Mouse (Mus musculus): ENCODE data around the gene Acot3. TPM values are rescaled to one million over a fixed set of nuclear protein-coding genes. Genes with fewer than 3 reads are reported as not detected.
"Not testable (repeated sequence)": the region's sequence is repeated elsewhere in the genome, so short reads cannot be mapped to it uniquely, and the experiment has no call there.

Gene Acot3
- polyA plus RNA-seq, 1 experiment from 2014 or later = 0.25 TPM

DNA sequence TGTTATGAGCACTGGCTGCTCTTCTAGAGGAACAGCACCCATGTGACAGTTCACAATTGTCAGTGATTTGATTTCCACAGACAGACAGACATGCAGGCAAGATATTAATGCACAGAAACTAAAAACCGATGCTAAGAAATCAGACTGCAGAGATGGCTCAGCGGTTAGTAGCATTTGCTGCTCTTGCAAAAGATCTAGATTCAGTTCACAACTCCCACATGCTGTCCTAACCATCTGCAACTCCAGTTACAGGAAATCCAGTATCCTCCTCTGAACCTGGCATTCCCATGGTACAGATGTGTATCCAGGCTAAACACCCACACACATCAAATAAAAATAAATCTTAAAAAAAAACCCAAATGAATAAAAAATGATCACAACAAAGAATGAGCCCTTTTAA lies 19.8 kb downstream of the Acot3 start:
- DNase-seq (ENCODE audit: low spot score) = no peak
- no peak overlapping the region for H3K4me3 ChIP-seq
- peaks cover 9% of the 10 kb centered on the region; the same call in 1 of the 2 replicates for H3K4me1 ChIP-seq
- no peaks in the 10 kb centered on the region for H3K9me3 ChIP-seq
- H3K27me3 ChIP-seq (replicated peaks; ENCODE audit: low read depth, poor library complexity, severe bottlenecking) = peaks cover 52% of the 10 kb centered on the region
- H3K27ac ChIP-seq (replicated peaks) = no peak overlapping the region
- WGBS = 88% methylated on average over 2 of the region's 2 CpGs
- no peaks in the 10 kb centered on the region for H3K36me3 ChIP-seq (replicated peaks)

DNA sequence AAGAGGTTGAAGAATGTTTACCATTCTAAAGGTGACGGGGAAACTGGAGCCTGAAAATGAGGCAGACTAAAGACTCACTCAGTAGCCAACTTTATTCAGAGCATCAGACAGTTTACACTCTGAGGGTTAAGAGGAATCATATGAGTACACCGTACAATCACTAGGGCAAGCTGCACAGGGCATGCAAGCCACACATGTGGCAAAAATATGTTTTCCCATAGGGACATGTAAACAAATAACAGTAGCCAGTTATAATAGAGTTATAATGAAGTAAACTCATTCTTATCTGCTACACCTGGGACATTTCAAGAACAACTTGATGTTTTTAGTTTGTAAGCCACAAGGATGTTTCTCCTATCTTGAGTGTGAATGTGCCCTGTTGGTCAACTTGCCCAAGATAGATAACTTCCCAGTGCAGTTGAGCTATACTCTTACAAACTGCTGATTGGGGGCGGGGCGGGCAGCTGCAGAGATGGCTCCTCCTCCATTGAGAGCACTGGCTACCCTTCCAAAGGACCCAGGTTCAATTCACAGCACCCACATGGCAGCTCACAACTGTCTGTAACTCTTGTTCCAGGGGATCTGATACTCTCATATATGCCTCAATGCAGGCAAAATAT lies 25.5 kb downstream of the Acot3 start:
- Histone ChIP-seq H3K27me3 (replicated peaks; ENCODE audit: low read depth, poor library complexity, severe bottlenecking) (no peaks in the 10 kb centered on the region), H3K36me3 (replicated peaks) (no peaks in the 10 kb centered on the region), H3K4me1 (no peaks in the 10 kb centered on the region), H3K4me3 (no peak overlapping the region), H3K9me3 (no peaks in the 10 kb centered on the region), H3K27ac (replicated peaks) (no peak overlapping the region)
- WGBS = 83% methylated on average over 4 of the region's 4 CpGs
- no peak for DNase-seq (ENCODE audit: low spot score)

GRCm38 (mm10) chr12:84083842-84084241 lies 31.9 kb downstream of the Acot3 start:
- Histone ChIP-seq H3K36me3 (replicated peaks) (no peaks in the 10 kb centered on the region), H3K27ac (replicated peaks) (no peak overlapping the region), H3K27me3 (replicated peaks; ENCODE audit: low read depth, poor library complexity, severe bottlenecking) (no peaks in the 10 kb centered on the region), H3K9me3 (peaks cover 3% of the 10 kb centered on the region; the same call in 1 of the 2 replicates), H3K4me1 (no peaks in the 10 kb centered on the region), H3K4me3 (no peak overlapping the region)
- DNase-seq (ENCODE audit: low spot score) = no peak
- WGBS = 93% methylated on average over 2 of the region's 2 CpGs

GRCm38 (mm10) chr12:84084581-84084980 lies 32.6 kb downstream of the Acot3 start:
- no peak for DNase-seq (ENCODE audit: low spot score)
- Histone ChIP-seq H3K4me3 (no peak overlapping the region), H3K36me3 (replicated peaks) (no peaks in the 10 kb centered on the region), H3K9me3 (peaks cover 8% of the 10 kb centered on the region; the same call in 1 of the 2 replicates), H3K27me3 (replicated peaks; ENCODE audit: low read depth, poor library complexity, severe bottlenecking) (no peaks in the 10 kb centered on the region), H3K27ac (replicated peaks) (no peak overlapping the region), H3K4me1 (no peaks in the 10 kb centered on the region)
- WGBS = 91% methylated on average over 4 of the region's 4 CpGs

- peaks cover 41% of the 10 kb centered on the region for H3K9me3 ChIP-seq
- not testable (repeated sequence) for H3K27ac ChIP-seq (replicated peaks); DNase-seq (ENCODE audit: low spot score); H3K4me1 ChIP-seq; H3K36me3 ChIP-seq (replicated peaks); H3K27me3 ChIP-seq (replicated peaks; ENCODE audit: low read depth, poor library complexity, severe bottlenecking); H3K4me3 ChIP-seq
- WGBS = 89% methylated on average over 5 of the region's 5 CpGs
Measured at GRCm38 (mm10) chr12:84094666-84095065, 42.7 kb downstream of the Acot3 start.

- Histone ChIP-seq H3K4me1 (0 out of 2 replicates have a peak, but pooled peaks cover 5% of the 10 kb centered on the region), H3K27ac (replicated peaks) (no peak overlapping the region), H3K9me3 (peaks cover 7% of the 10 kb centered on the region), H3K27me3 (replicated peaks; ENCODE audit: low read depth, poor library complexity, severe bottlenecking) (peaks cover 6% of the 10 kb centered on the region; the same call in 1 of the 2 replicates), H3K4me3 (no peak overlapping the region), H3K36me3 (replicated peaks) (no peaks in the 10 kb centered on the region)
- no peak for DNase-seq (ENCODE audit: low spot score)
- 93% methylated on average over 2 of the region's 2 CpGs for WGBS
Measured at GRCm38 (mm10) chr12:84099605-84100004, 47.7 kb downstream of the Acot3 start.

GRCm38 (mm10) chr12:84100071-84100470 lies 48.1 kb downstream of the Acot3 start:
- Histone ChIP-seq H3K36me3 (replicated peaks) (no peaks in the 10 kb centered on the region), H3K9me3 (peaks cover 7% of the 10 kb centered on the region), H3K27ac (replicated peaks) (no peak overlapping the region), H3K27me3 (replicated peaks; ENCODE audit: low read depth, poor library complexity, severe bottlenecking) (peaks cover 6% of the 10 kb centered on the region; the same call in 1 of the 2 replicates), H3K4me1 (0 out of 2 replicates have a peak, but pooled peaks cover 5% of the 10 kb centered on the region), H3K4me3 (peak overlapping the region; percentile 66)
- no peak for DNase-seq (ENCODE audit: low spot score)
- 63% methylated on average over 1 of the region's 1 CpGs for WGBS

GRCm38 (mm10) chr12:84100604-84101492 lies 48.9 kb downstream of the Acot3 start, which contains the start of gene Acot6:
Acot6 (plus strand) TSS chr12:84100654.
- WGBS = under 1% methylated on average over 80 of the region's 80 CpGs

GRCm38 (mm10) chr12:84101493-84101845 lies 49.5 kb downstream of the Acot3 start:
- 67% methylated on average over 2 of the region's 2 CpGs for WGBS

More at GRCm38 (mm10) chr12:84100604-84101492, 48.9 kb downstream of the Acot3 start, which contains the start of gene Acot6:
- Histone ChIP-seq H3K27ac (replicated peaks) (peak within 1 kb of the TSS; percentile 83), H3K4me3 (peak within 1 kb of the TSS; percentile 66)
- not testable (repeated sequence) for H3K9me3 ChIP-seq; H3K27me3 ChIP-seq (replicated peaks; ENCODE audit: low read depth, poor library complexity, severe bottlenecking); H3K4me1 ChIP-seq; H3K36me3 ChIP-seq (replicated peaks)
- peak; percentile 67 for DNase-seq (ENCODE audit: low spot score)

GRCm38 (mm10) chr12:84107012-84107411 lies 55.1 kb downstream of the Acot3 start:
- no peak overlapping the region for H3K27ac ChIP-seq (replicated peaks)
- no peaks in the 10 kb centered on the region for H3K27me3 ChIP-seq (replicated peaks; ENCODE audit: low read depth, poor library complexity, severe bottlenecking)
- no peak overlapping the region for H3K4me3 ChIP-seq
- no peaks in the 10 kb centered on the region for H3K4me1 ChIP-seq
- H3K9me3 ChIP-seq = no peaks in the 10 kb centered on the region
- no peak for DNase-seq (ENCODE audit: low spot score)
- H3K36me3 ChIP-seq (replicated peaks) = no peaks in the 10 kb centered on the region
- WGBS = 83% methylated on average over 3 of the region's 3 CpGs

More at GRCm38 (mm10) chr12:84101493-84101845, 49.5 kb downstream of the Acot3 start:
- Histone ChIP-seq H3K27ac (replicated peaks) (no peak overlapping the region), H3K4me1 (0 out of 2 replicates have a peak, but pooled peaks cover 5% of the 10 kb centered on the region), H3K9me3 (no peaks in the 10 kb centered on the region), H3K4me3 (peak overlapping the region; percentile 66), H3K36me3 (replicated peaks) (no peaks in the 10 kb centered on the region), H3K27me3 (replicated peaks; ENCODE audit: low read depth, poor library complexity, severe bottlenecking) (peaks cover 6% of the 10 kb centered on the region; the same call in 1 of the 2 replicates)
- no peak for DNase-seq (ENCODE audit: low spot score)

DNA sequence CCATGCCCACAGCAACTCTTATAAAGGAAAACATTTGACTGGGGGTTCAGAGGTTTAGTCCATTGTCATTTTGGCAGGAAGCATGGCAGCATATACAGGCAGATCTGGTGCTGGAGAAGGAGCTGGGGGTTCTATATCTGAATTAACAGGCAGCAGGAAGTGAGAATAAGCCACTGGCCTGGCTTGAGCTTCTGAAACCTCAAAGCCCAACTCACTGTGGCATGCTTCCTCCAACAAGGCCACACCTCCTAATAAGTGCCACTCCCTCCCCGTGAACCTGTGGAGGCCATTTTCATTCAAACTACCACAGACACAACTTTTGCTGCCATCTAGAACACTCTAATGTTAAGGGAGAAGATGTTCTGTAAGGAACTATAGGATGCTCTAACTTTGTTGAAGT lies 55.7 kb downstream of the Acot3 start:
- WGBS = 82% methylated on average over 1 of the region's 1 CpGs

DNA sequence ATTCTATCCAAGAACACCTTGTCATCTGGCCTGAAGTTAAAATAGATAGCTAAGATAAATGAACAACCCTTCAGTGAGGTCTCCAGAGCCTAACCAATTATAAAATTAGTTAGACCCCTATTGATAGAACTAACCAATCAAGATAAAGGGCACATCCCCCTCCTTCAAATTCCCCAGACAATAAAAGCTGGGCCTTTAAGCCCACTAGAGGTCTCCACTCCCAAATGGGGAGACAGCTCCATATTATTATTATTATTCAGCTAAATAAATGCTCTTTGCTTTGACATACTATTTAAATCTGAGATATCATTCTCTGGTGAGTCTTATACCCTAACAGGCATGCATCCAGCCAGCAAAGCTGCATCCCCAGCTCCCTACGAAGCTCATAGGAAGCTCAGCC lies 58.0 kb downstream of the Acot3 start:
- no peak overlapping the region for H3K4me3 ChIP-seq
- no peak for DNase-seq (ENCODE audit: low spot score)
- H3K4me1 ChIP-seq = peaks cover 6% of the 10 kb centered on the region
- no peaks in the 10 kb centered on the region for H3K27me3 ChIP-seq (replicated peaks; ENCODE audit: low read depth, poor library complexity, severe bottlenecking)
- no peaks in the 10 kb centered on the region for H3K9me3 ChIP-seq
- H3K27ac ChIP-seq (replicated peaks) = no peak overlapping the region
- no peaks in the 10 kb centered on the region for H3K36me3 ChIP-seq (replicated peaks)
- 72% methylated on average over 1 of the region's 1 CpGs for WGBS

More for the DNA sequence above, 55.7 kb downstream of the Acot3 start:
- no peak for DNase-seq (ENCODE audit: low spot score)
- H3K9me3 ChIP-seq = no peaks in the 10 kb centered on the region
- no peak overlapping the region for H3K27ac ChIP-seq (replicated peaks)
- H3K4me1 ChIP-seq = no peaks in the 10 kb centered on the region
- H3K36me3 ChIP-seq (replicated peaks) = no peaks in the 10 kb centered on the region
- H3K27me3 ChIP-seq (replicated peaks; ENCODE audit: low read depth, poor library complexity, severe bottlenecking) = no peaks in the 10 kb centered on the region
- no peak overlapping the region for H3K4me3 ChIP-seq
